Mouse (Mus musculus) thymus, postnatal 14 days (tissue): Measurements from ENCODE around the gene Gopc.
"Not testable (repeated sequence)": the region's sequence is repeated elsewhere in the genome, so short reads cannot be mapped to it uniquely, and the experiment has no call there.

Experiments used
- DNase-seq: peaks from one replicate; pipeline ENCODE4 v3.0.0; 2021

Gopc gene

DNA sequence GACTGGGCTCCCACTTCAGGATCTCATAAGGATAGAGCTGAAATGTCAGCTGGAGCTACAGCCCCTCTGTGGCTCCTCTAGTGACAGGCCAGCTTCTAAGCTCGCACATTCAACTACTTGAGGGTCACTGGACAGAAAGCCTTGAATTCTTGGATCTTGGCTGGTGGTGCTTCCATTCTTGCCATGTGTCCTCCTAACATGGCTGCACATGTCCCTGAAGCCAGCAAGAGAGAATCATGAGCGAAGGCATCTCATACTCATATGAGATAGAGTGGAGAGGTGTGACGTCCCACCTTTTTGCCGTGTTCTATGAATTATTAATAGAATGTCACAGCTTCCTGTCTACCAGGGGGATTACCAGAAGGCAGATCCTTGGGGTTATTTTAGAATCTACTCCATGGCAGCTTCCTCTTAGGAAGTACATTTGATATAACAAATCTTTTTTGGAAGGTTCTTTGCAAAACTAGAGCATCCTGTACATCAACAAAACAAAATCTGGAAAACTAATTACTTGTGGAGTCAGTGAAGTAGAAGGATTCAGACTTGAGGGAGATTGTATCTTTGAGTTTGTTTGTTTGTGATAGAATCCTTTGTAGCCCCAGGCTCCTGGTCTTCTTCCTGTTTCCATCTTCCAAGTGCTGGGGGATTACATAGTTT is 87.9 kb downstream of the Gopc start:
- DNase-seq = no peak

DNA sequence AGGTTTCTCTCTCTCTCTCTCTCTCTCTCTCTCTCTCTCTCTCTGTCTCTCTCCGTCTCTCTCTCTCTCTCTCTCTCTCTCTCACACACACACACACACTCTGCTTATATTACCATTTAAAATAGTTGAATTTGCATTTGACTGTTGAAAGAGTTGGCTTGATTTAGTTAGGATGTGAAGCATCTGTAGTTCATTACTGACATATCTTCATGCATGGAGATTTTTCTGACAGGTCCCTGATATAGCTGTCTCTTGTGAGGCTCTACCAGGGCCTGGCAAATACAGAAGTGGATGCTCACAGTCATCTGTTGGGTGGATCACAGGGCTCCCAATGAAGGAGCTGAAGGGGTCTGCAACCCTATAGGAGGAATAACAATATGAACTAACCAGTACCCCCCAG is 89.5 kb downstream of the Gopc start:
- DNase-seq = not testable (repeated sequence)

DNA sequence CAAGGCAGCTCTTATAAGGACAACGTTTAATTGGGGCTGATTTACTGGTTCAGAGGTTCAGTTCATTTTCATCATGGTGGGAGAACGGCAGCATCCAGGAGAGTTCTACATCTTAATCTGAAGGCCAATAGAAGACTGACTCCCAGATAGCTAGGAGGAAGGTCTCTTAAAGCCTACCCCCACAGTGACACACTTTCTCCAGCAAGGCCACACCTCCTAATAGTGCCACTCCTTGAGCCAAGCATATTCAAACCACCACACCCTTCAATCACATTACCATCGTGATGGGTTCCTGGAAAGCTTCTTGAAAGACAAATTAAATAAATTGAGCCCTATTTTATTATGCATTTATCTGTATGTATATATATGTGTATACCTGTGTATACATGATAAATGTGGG is 92.7 kb downstream of the Gopc start:
- DNase-seq = no peak

DNA sequence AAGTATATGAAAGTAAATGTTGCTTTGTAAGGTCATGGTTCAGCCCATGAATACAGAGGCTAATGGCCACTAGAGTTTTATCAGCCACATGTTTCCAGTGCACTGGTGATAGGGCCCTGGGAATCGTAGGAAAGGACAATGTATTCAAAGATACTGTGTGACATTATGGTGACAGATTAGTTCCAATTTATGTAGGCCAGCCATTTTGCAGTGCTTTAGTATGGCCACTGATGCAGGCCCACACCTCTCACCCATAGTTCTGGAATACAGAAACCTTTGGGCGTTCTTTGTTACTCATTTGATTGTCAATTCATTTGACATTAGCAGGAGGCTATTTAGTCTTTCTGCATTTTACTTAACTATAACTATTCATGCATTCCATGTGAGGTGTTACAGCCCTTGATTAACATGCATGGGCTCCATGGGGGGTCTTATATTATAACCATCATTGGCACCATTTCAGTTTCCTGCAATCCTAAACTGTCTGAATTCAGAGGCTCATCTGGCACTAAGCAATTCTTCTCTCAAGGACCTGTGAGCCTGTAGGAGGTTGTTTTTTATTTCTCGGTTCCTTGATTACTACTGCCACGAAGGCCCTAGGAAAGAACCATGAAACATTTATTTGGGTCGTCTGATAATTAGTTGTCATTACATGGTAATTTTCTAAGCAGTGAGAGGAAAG is 93.9 kb downstream of the Gopc start:
- no peak for DNase-seq
